Mouse (Mus musculus) neural tube, embryonic 11.5 days (tissue): Measurements from ENCODE around the gene Ccdc153. TPM values are rescaled to one million over a fixed set of nuclear protein-coding genes. Genes with fewer than 3 reads are reported as not detected.

Experiments
- ATAC-seq: fragments of 200-750 bp; cut with Nextera tagmentation; 2 replicates; pipeline ENCODE4 v1.8.0; 2017; ENCODE audit warnings: moderate number of reproducible peaks, mild to moderate bottlenecking, moderate TSS enrichment, moderate library complexity; ENCODE audit not compliant: insufficient read depth, low FRiP score, low TSS enrichment
- DNase-seq: peaks from one replicate; pipeline ENCODE4 v3.0.0-alpha.2; 2015; ENCODE audit warnings: low spot score
- H3K27ac ChIP-seq: fragments of 300-500 bp; sonication (generic); 2 replicates; pipeline ENCODE4 v1.5.1; 2014; ENCODE audit warnings: low read depth, mild to moderate bottlenecking, low read length
- H3K27me3 ChIP-seq: fragments of 300-500 bp; sonication (generic); 2 replicates; pipeline ENCODE4 v1.6.1; 2014; ENCODE audit warnings: mild to moderate bottlenecking, low read length, mixed read lengths; ENCODE audit not compliant: control insufficient read depth, insufficient read depth
- H3K36me3 ChIP-seq: fragments of 300-500 bp; sonication (generic); 2 replicates; pipeline ENCODE4 v1.6.1; 2014; ENCODE audit warnings: mild to moderate bottlenecking, low read length, moderate library complexity, mixed read lengths; ENCODE audit not compliant: control insufficient read depth, insufficient read depth
- H3K4me1 ChIP-seq: fragments of 300-500 bp; sonication (generic); 2 replicates; pipeline ENCODE4 v1.6.1; 2014; ENCODE audit warnings: low read length, mixed read lengths; ENCODE audit not compliant: control insufficient read depth, insufficient read depth
- H3K4me2 ChIP-seq: fragments of 300-500 bp; sonication (generic); 2 replicates; pipeline ENCODE4 v1.6.1; 2014; ENCODE audit warnings: low read depth, mild to moderate bottlenecking, moderate library complexity
- H3K4me3 ChIP-seq: fragments of 300-500 bp; sonication (generic); 2 replicates; pipeline ENCODE4 v1.5.1; 2014; ENCODE audit warnings: low read depth, low read length
- H3K9ac ChIP-seq: fragments of 300-500 bp; sonication (generic); 2 replicates; pipeline ENCODE4 v1.6.1; 2014; ENCODE audit warnings: mild to moderate bottlenecking, low read length
- H3K9me3 ChIP-seq: fragments of 300-500 bp; sonication (generic); 2 replicates; pipeline ENCODE4 v1.6.1; 2016; ENCODE audit warnings: low read length; ENCODE audit not compliant: control insufficient read depth
- WGBS: fragments of 180-500 bp; shearing (Covaris S2); extraction: QIAGEN DNeasy Blood & Tissue Kit; methylation state at CpG from one replicate; pipeline ENCODE4 v1.1.7; 2014; 5-methylcytosine and 5-hydroxymethylcytosine counted together
- polyA plus RNA-seq: library from polyadenylated mRNA; unstranded; fragments of >200 nt; fragmentation: Nextera tagmentation; extraction: Ambion mirVana; gene quantifications from 2 replicates; pipeline ENCODE4 v1.2.1, GENCODE M21; 2014

Gene Ccdc153
- polyA plus RNA-seq, 1 experiment from 2014 or later: not detected

DNA sequence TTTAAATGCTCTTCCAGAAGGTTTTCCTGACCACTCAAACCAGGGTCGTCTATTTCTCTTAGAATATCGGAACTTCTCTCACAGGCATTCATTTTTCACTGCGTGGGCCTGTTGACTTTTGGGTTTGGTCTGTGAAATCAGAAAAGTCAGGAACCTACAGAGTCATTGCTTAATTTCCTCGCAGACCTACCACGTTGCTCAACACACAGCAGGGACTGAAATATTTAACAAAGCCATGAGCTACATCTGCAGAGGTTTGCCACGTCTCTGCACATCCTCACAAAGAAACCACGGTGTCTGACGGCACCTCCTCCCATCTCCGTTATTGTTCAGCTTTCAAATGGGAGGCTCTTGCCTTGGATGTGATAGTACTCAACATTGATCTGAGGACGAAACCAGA is 18.5 kb downstream of the Ccdc153 start:
- Histone ChIP-seq H3K27me3 (no peaks in the 10 kb centered on the region), H3K9me3 (no peaks in the 10 kb centered on the region), H3K4me3 (no peak overlapping the region), H3K4me2 (no peak overlapping the region), H3K36me3 (no peaks in the 10 kb centered on the region), H3K9ac (no peak overlapping the region), H3K27ac (no peak overlapping the region), H3K4me1 (peaks cover 8% of the 10 kb centered on the region)
- ATAC-seq (no peak), DNase-seq (no peak)
- 86% methylated on average over 10 of the region's 10 CpGs for WGBS

- DNase-seq: no peak
- ATAC-seq: no peak
- no peaks in the 10 kb centered on the region for H3K36me3 ChIP-seq
Measured at GRCm38 (mm10) chr9:44261388-44261787, 20.9 kb downstream of the Ccdc153 start.

DNA sequence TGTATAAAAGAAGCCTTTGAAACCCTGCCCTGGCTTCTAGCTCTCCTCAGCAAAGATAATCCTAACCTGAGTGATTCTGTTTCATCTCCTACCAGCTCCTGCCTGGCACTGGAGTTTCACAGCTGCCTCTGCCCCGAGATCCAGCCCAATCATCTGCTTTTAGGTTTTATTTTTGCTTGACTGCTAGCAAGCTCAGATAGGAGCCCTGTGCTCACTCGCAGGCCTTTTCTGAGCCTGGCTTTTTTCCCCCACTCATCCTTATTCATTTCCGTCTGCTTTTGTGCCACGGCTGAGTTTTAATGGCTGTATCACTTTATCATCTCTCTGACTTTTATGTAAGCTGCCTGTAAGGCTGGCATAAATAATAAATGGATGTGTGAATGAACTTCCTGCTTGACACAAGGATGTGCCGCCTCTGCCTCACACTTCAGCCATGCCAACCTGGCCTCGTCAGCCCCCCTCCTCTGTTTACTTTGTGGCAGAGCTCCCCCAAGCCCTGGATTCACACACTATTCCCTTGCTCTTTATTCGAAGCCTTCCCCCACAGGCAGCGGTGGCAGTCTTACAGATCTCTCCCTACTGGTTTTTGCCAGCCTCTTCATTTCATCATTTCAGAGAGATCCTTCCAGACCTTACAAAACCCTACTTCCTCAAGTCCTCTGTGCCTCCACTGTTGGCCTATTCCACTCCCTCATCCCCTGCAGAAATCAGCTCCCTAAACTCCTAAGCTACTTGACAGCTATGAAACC is 26.2 kb downstream of the Ccdc153 start:
- Histone ChIP-seq H3K4me3 (no peak overlapping the region), H3K4me1 (no peaks in the 10 kb centered on the region; the same call in 1 of the 2 replicates), H3K9me3 (no peaks in the 10 kb centered on the region), H3K27me3 (no peaks in the 10 kb centered on the region), H3K36me3 (no peaks in the 10 kb centered on the region), H3K27ac (no peak overlapping the region), H3K9ac (no peak overlapping the region), H3K4me2 (no peak overlapping the region)
- WGBS: 64% methylated on average over 8 of the region's 8 CpGs
- ATAC-seq (no peak), DNase-seq (no peak)

More at GRCm38 (mm10) chr9:44261388-44261787, 20.9 kb downstream of the Ccdc153 start:
- H3K4me1 ChIP-seq: no peaks in the 10 kb centered on the region
- no peak overlapping the region for H3K9ac ChIP-seq
- H3K9me3 ChIP-seq: no peaks in the 10 kb centered on the region
- H3K27me3 ChIP-seq: no peaks in the 10 kb centered on the region
- no peak overlapping the region for H3K4me2 ChIP-seq
- H3K4me3 ChIP-seq: no peak overlapping the region
- no peak overlapping the region for H3K27ac ChIP-seq
- 86% methylated on average over 14 of the region's 14 CpGs for WGBS

DNA sequence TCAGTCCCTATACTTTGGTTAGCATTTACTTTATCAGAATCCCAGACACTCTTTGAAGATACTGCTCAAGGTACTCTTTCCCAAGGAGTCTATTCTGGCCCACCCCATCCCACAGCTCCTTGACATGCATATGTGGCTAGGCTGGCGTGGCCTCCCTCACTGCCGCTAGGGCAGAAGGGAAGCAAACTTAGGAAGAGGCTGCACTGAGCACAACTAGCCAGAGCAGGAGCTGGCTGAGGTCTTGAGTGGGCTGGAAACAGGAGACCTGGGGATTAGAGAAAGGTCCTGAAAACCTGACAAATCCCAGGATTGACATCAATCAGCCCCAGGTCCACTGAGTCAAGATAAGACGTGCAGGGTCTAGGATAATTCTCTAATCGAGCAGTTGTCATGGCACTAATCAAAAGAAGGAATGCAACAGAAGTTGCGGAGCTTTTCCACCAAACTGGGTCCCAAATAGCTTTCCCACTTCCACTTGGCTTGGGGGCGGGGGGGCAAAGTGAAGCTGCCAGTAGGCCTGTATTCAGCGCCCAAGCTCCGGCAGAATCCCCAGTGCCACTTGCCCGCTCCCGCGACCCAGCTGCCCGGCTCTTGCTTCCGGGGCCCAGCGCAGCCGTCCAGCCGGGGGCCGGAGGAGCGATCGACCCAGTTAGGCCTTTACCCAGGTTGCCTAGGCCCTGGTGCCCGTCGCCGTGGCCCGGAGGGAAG is 27.0 kb downstream of the Ccdc153 start:
- no peaks in the 10 kb centered on the region; the same call in 1 of the 2 replicates for H3K4me1 ChIP-seq
- DNase-seq: no peak
- H3K27ac ChIP-seq: no peak overlapping the region
- H3K9ac ChIP-seq: peak overlapping the region; percentile 75
- H3K27me3 ChIP-seq: no peaks in the 10 kb centered on the region
- peak overlapping the region; percentile 54 for H3K4me2 ChIP-seq
- no peaks in the 10 kb centered on the region for H3K36me3 ChIP-seq
- WGBS: 12% methylated on average over 23 of the region's 23 CpGs
- peak; percentile 35 for ATAC-seq
- H3K4me3 ChIP-seq: peak overlapping the region; percentile 31
- H3K9me3 ChIP-seq: no peaks in the 10 kb centered on the region

DNA sequence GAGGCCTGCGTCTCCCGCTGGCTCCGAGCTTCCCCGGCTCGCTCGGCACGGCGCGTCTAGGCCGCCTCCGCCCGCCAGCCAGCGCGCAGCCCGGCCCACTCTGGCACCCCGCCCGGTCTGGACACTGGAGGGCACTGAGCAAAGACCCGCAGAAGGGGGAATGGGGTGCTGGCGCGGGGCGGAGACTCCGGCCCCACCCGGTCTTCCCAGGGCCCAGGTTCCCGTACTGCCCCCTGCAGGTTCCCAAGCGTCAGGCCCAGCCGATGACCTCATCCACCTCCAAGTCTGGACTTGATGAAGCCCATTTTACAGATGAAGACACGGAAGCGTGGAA is 27.5 kb downstream of the Ccdc153 start:
- Histone ChIP-seq H3K4me1 (no peaks in the 10 kb centered on the region; the same call in 1 of the 2 replicates), H3K9ac (peak overlapping the region; percentile 75), H3K36me3 (no peaks in the 10 kb centered on the region), H3K27ac (no peak overlapping the region), H3K27me3 (no peaks in the 10 kb centered on the region), H3K4me3 (peak overlapping the region; percentile 31), H3K4me2 (peak overlapping the region; percentile 54), H3K9me3 (no peaks in the 10 kb centered on the region)
- WGBS: 5% methylated on average over 28 of the region's 28 CpGs
- ATAC-seq: peak; percentile 71
- DNase-seq: peak; percentile 80

DNA sequence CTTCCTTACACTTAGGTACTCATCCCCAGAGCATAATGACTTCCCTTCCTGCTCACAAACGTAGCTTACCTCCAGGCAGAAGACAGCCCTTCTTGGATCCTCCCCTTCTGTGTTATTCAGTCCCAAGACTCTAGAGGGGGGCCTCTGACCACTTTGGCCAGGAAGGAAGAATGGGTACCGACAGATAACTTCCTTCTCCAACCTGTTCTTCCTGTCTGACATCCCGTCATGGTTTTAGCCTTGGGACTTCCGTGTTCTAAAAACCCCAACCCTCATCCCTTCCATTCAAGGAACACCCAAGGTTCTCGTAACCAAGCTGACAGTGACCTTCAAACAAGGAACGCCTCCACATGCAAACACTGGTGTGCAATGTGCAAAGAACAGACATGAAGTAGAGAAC is 28.0 kb downstream of the Ccdc153 start, which contains the start of gene Nlrx1:
Nlrx1 (minus strand) TSS at position 168 of the 400 bp plus-strand sequence.
- no peak for ATAC-seq
- Histone ChIP-seq H3K9me3 (no peaks in the 10 kb centered on the region), H3K27me3 (no peaks in the 10 kb centered on the region), H3K9ac (peak within 1 kb of the TSS; percentile 75), H3K4me2 (peak within 1 kb of the TSS; percentile 54), H3K36me3 (no peaks in the 10 kb centered on the region), H3K27ac (no peak within 1 kb of the TSS), H3K4me3 (peak within 1 kb of the TSS; percentile 31), H3K4me1 (no peaks in the 10 kb centered on the region; the same call in 1 of the 2 replicates)
- 84% methylated on average over 6 of the region's 6 CpGs for WGBS
- DNase-seq: no peak

GRCm38 (mm10) chr9:44269077-44269476 is 28.6 kb downstream of the Ccdc153 start:
- H3K4me3 ChIP-seq: no peak overlapping the region
- H3K9ac ChIP-seq: no peak overlapping the region
- no peaks in the 10 kb centered on the region; the same call in 1 of the 2 replicates for H3K4me1 ChIP-seq
- no peaks in the 10 kb centered on the region for H3K27me3 ChIP-seq
- ATAC-seq (no peak), DNase-seq (no peak)
- H3K9me3 ChIP-seq: no peaks in the 10 kb centered on the region
- H3K36me3 ChIP-seq: no peaks in the 10 kb centered on the region
- H3K27ac ChIP-seq: no peak overlapping the region
- 79% methylated on average over 3 of the region's 3 CpGs for WGBS
- no peak overlapping the region for H3K4me2 ChIP-seq

DNA sequence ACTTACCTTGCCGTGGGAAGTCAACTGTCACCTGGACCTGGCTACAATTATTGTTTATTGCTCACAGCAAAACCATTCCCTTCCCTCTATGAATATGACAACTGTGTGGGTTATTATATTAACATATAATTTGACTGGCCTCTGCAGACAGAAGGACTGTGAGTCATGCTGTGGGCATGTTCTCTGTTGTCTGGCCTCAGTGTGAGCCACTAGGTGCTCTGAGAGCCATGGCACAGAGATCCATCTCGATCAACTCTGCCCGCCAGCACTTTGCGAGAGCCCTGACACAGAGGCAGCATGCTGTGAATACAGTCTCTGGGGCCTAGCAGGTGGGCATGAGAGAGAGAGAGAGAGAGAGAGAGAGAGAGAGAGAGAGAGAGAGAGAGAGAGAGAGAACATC is 29.5 kb downstream of the Ccdc153 start:
- Histone ChIP-seq H3K4me2 (no peak overlapping the region), H3K9ac (no peak overlapping the region), H3K36me3 (no peaks in the 10 kb centered on the region), H3K4me3 (no peak overlapping the region), H3K27ac (no peak overlapping the region), H3K9me3 (no peaks in the 10 kb centered on the region), H3K27me3 (no peaks in the 10 kb centered on the region), H3K4me1 (no peaks in the 10 kb centered on the region; the same call in 1 of the 2 replicates)
- WGBS: 94% methylated on average over 4 of the region's 4 CpGs
- DNase-seq (no peak), ATAC-seq (no peak)
